Comparison of ENCODE assay signal across 8 mouse cellular contexts in the genomic region with DNA sequence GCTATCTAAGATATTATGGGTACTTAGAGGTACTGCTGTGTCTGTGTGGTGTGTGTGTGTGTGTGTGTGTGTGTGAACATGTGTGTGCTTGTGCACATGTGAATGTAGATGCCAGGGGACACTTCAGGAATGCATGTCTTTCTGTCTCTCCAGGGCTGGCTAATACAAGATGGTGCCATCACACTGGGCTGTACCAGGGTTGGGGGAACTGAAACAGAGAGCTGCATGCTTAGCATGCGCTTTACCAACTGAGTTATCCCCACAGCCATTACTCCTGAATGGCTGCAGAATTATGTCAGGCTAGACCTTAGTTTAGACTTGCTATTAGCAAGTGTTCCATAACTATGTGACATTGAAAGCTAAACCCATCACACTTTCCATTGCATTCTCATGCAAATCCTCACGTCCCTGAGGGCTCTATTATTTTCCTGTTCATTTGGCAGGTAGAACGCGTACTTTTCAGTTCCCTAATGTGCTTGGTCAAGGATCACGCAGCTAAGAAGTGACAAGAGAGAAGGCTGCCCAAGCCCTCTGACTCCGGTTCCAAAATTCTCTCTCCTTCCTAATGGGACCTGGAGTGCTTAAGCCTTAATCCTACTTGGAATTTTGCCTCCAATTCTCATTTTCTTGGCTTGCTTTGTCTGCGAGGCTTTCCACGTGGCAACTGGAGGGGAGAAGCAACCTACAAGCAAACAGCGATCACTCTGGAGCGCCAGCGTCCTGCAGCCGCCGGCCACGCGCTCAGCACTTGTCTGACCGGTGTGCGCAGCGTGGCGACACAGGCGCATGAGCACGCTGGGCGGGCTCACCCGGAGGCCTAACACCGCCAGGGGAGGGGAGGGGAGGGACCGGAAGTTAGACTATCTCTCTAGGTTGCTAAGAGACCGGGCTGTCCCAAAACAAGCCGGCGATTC. TPM values are rescaled to one million over a fixed set of nuclear protein-coding genes. Genes with fewer than 3 reads are reported as not detected.
DNase-seq lines count a peak whose midpoint lies in the region; ATAC-seq and TF ChIP-seq lines count a peak whose summit lies in the region.

Gene Ttc25 (plus strand): TSS at position 776 of the 914 bp plus-strand sequence.

- H3K4me3 ChIP-seq in bone marrow macrophage, adult 2 months (ENCODE audit: insufficient read depth, low read length) = peak within 1 kb of the TSS; percentile 63
- H3K4me3 ChIP-seq in forebrain, embryonic 12.5 days (replicated peaks) = peak within 1 kb of the TSS; percentile 46
- peak within 1 kb of the TSS; percentile 54 for H3K4me3 ChIP-seq in heart, postnatal 0 days (ENCODE audit: low read depth, low read length)
- peak within 1 kb of the TSS; percentile 62 for H3K4me3 ChIP-seq in liver, embryonic 16.5 days (ENCODE audit: low read depth, low read length)
- peak within 1 kb of the TSS; percentile 48 for H3K4me3 ChIP-seq in neural tube, embryonic 13.5 days
- peak within 1 kb of the TSS; percentile 89 for H3K4me3 ChIP-seq in testis, adult 2 months (ENCODE audit: control insufficient read depth, low read depth, low read length)

- peak; percentile 97 for ATAC-seq in forebrain, embryonic 12.5 days (ENCODE audit: low FRiP score)
- ATAC-seq in heart, postnatal 0 days (ENCODE audit: insufficient read depth, low read depth) = peak; percentile 99
- ATAC-seq in liver, embryonic 16.5 days (ENCODE audit: low read depth) = peak; percentile 98
- ATAC-seq in neural tube, embryonic 13.5 days (ENCODE audit: low read depth) = peak; percentile 94

- peak; percentile 89 for DNase-seq in CD4-positive, CD25-positive, alpha-beta regulatory T cell, adult 2 months (ENCODE audit: low read depth, low spot score)
- peak; percentile 97 for DNase-seq in heart, postnatal 0 days (ENCODE audit: low spot score)
- peak; percentile 88 to 94 for DNase-seq in kidney, postnatal 4 days

- peaks cover 21% of the 10 kb centered on the region; the same call in 1 of the 2 replicates for H3K27me3 ChIP-seq in forebrain, embryonic 12.5 days
- H3K27me3 ChIP-seq in heart, postnatal 0 days (ENCODE audit: control insufficient read depth, insufficient read depth, low read length) = no peaks in the 10 kb centered on the region
- H3K27me3 ChIP-seq in liver, embryonic 16.5 days (ENCODE audit: control insufficient read depth, insufficient read depth, low read depth, low read length) = no peaks in the 10 kb centered on the region
- no peaks in the 10 kb centered on the region for H3K27me3 ChIP-seq in neural tube, embryonic 13.5 days
- no peaks in the 10 kb centered on the region for H3K27me3 ChIP-seq in testis, adult 2 months (ENCODE audit: control insufficient read depth, insufficient read depth, low read length)

- H3K4me1 ChIP-seq in bone marrow macrophage, adult 2 months (ENCODE audit: control insufficient read depth, insufficient read depth, low read length) = peaks cover 39% of the 10 kb centered on the region
- H3K4me1 ChIP-seq in forebrain, embryonic 12.5 days = peaks cover 12% of the 10 kb centered on the region
- 0 out of 2 replicates have a peak, but pooled peaks cover 5% of the 10 kb centered on the region for H3K4me1 ChIP-seq in heart, postnatal 0 days (ENCODE audit: control insufficient read depth, insufficient read depth)
- peaks cover 13% of the 10 kb centered on the region for H3K4me1 ChIP-seq in liver, embryonic 16.5 days (ENCODE audit: control insufficient read depth, low read depth, low read length)
- H3K4me1 ChIP-seq in neural tube, embryonic 13.5 days (replicated peaks) = peaks cover 17% of the 10 kb centered on the region
- peaks cover 7% of the 10 kb centered on the region for H3K4me1 ChIP-seq in testis, adult 2 months (ENCODE audit: control insufficient read depth, insufficient read depth, low read length)

- H3K9me3 ChIP-seq in forebrain, embryonic 12.5 days = no peaks in the 10 kb centered on the region
- H3K9me3 ChIP-seq in heart, postnatal 0 days (replicated peaks; ENCODE audit: control insufficient read depth, low read length) = no peaks in the 10 kb centered on the region
- H3K9me3 ChIP-seq in liver, embryonic 16.5 days (replicated peaks; ENCODE audit: control insufficient read depth, low read length) = no peaks in the 10 kb centered on the region
- no peaks in the 10 kb centered on the region for H3K9me3 ChIP-seq in neural tube, embryonic 13.5 days

- peak; percentile 45; the same call in 1 of the 2 replicates for TF ChIP-seq EP300 in heart, postnatal 0 days (IDR thresholded peaks at IDR 0.05; ENCODE audit: low read depth)

- no peak for TF ChIP-seq CTCF in bone marrow macrophage, adult 2 months (IDR thresholded peaks at IDR 0.05; ENCODE audit: low read depth, low read length)
- peak; percentile 25; the same call in 1 of the 2 replicates for TF ChIP-seq CTCF in heart, postnatal 0 days (IDR thresholded peaks at IDR 0.05; ENCODE audit: low read depth)
- TF ChIP-seq CTCF in testis, adult 2 months (IDR thresholded peaks at IDR 0.05; ENCODE audit: control insufficient read depth, insufficient read depth, insufficient replicate concordance, low read depth, low read length) = 0 out of 2 replicates have a peak, but pooled peaks have one; percentile 7

- H3K36me3 ChIP-seq in forebrain, embryonic 12.5 days (replicated peaks) = no peaks in the 10 kb centered on the region
- H3K36me3 ChIP-seq in heart, postnatal 0 days (replicated peaks; ENCODE audit: control insufficient read depth, insufficient read depth, low read length) = no peaks in the 10 kb centered on the region
- no peaks in the 10 kb centered on the region for H3K36me3 ChIP-seq in liver, embryonic 16.5 days (ENCODE audit: control insufficient read depth, insufficient read depth)
- no peaks in the 10 kb centered on the region for H3K36me3 ChIP-seq in neural tube, embryonic 13.5 days
- no peaks in the 10 kb centered on the region for H3K36me3 ChIP-seq in testis, adult 2 months (ENCODE audit: control insufficient read depth, insufficient read depth, low read length)

- peak; percentile 78; the same call in 1 of the 2 replicates for TF ChIP-seq POLR2A in bone marrow macrophage, adult 2 months (IDR thresholded peaks at IDR 0.05; ENCODE audit: borderline replicate concordance, low read depth, low read length)
- TF ChIP-seq POLR2A in testis, adult 2 months (IDR thresholded peaks at IDR 0.05; ENCODE audit: control insufficient read depth, low read depth, low read length) = peak; percentile 84

- peak within 1 kb of the TSS; percentile 67 for H3K4me2 ChIP-seq in forebrain, embryonic 12.5 days
- H3K4me2 ChIP-seq in heart, postnatal 0 days (ENCODE audit: low read depth, low read length) = peak within 1 kb of the TSS; percentile 70
- peak within 1 kb of the TSS; percentile 79 for H3K4me2 ChIP-seq in liver, embryonic 16.5 days (ENCODE audit: low read depth, low read length)
- H3K4me2 ChIP-seq in neural tube, embryonic 13.5 days = peak within 1 kb of the TSS; percentile 81

- 4% methylated on average over 28 of the region's 28 CpGs for WGBS in forebrain, embryonic 12.5 days
- WGBS in heart, postnatal 0 days = 5% methylated on average over 26 of the region's 28 CpGs
- 7% methylated on average over 28 of the region's 28 CpGs for WGBS in liver, embryonic 16.5 days (ENCODE audit: insufficient replicate concordance)
- 5% methylated on average over 28 of the region's 28 CpGs for WGBS in neural tube, embryonic 13.5 days

- H3K9ac ChIP-seq in forebrain, embryonic 12.5 days = peak within 1 kb of the TSS; percentile 50
- peak within 1 kb of the TSS; percentile 44; the same call in 1 of the 2 replicates for H3K9ac ChIP-seq in heart, postnatal 0 days (replicated peaks; ENCODE audit: low read depth, low read length)
- peak within 1 kb of the TSS; percentile 48; the same call in 1 of the 2 replicates for H3K9ac ChIP-seq in liver, embryonic 16.5 days (ENCODE audit: low read depth, low read length)
- peak within 1 kb of the TSS; percentile 68 for H3K9ac ChIP-seq in neural tube, embryonic 13.5 days

- peak within 1 kb of the TSS; percentile 69 for H3K27ac ChIP-seq in bone marrow macrophage, adult 2 months (ENCODE audit: insufficient read depth, low read depth, low read length)
- H3K27ac ChIP-seq in forebrain, embryonic 12.5 days = peak within 1 kb of the TSS; percentile 64
- peak within 1 kb of the TSS; percentile 69 for H3K27ac ChIP-seq in heart, postnatal 0 days (ENCODE audit: low read depth)
- peak within 1 kb of the TSS; percentile 45; the same call in 1 of the 2 replicates for H3K27ac ChIP-seq in liver, embryonic 16.5 days (ENCODE audit: low read length)
- H3K27ac ChIP-seq in neural tube, embryonic 13.5 days (replicated peaks) = peak within 1 kb of the TSS; percentile 75
- H3K27ac ChIP-seq in testis, adult 2 months (ENCODE audit: control insufficient read depth, insufficient read depth, low read depth, low read length) = peak within 1 kb of the TSS; percentile 68

RNA-seq across cellular contexts. Expression of gene Ttc25, which starts in this region (rescaled TPM):
- 0.19 and 0.34 TPM in 2 replicates for polyA plus RNA-seq in bone marrow macrophage, adult 2 months (2012; ENCODE audit: insufficient read depth, insufficient read length, missing spikeins)
- polyA plus RNA-seq in forebrain, embryonic 12.5 days (2016; fragmentation: Nextera tagmentation; extraction: Ambion mirVana) = 2.1 and 2.6 TPM in 2 replicates
- 0.23 and 0.39 TPM in 2 replicates for total RNA-seq in heart, postnatal 0 days (2014; rRNA removed; ENCODE audit: low replicate concordance)
- polyA plus RNA-seq in heart, postnatal 0 days (2015; fragmentation: Nextera tagmentation; extraction: Ambion mirVana) = 0.37 TPM in 2 replicates
- polyA plus RNA-seq in liver, embryonic 16.5 days (2015; fragmentation: Nextera tagmentation; extraction: Ambion mirVana) = 0.06 and 0.11 TPM in 2 replicates
- polyA plus RNA-seq in neural tube, embryonic 13.5 days (2015; fragmentation: Nextera tagmentation; extraction: Ambion mirVana) = 2.4 and 2.7 TPM in 2 replicates
- polyA plus RNA-seq in testis, adult 2 months (2012; rRNA removed) = 70.4 and 74.1 TPM in 2 replicates

Comparison
In these comparisons a context has a peak if more than half of its experiments do, and no peak if none do; other contexts are left out.
1. Peak in every context shown above with its lines: DNase-seq, ATAC-seq, H3K4me3 ChIP-seq and H3K27ac ChIP-seq.
2. RNA of gene Ttc25 (polyA plus RNA-seq): 70.4 to 74.1 TPM in testis, adult 2 months; 2.4 to 2.7 TPM in neural tube, embryonic 13.5 days, 2.1 to 2.6 TPM in forebrain, embryonic 12.5 days, 0.37 TPM in heart, postnatal 0 days, 0.19 to 0.34 TPM in bone marrow macrophage, adult 2 months and 0.06 to 0.11 TPM in liver, embryonic 16.5 days; every median in the first group is over 10 times any median in the second.
3. Peak in DNase-seq, ATAC-seq, H3K4me3 ChIP-seq, H3K27ac ChIP-seq, H3K9ac ChIP-seq and H3K4me2 ChIP-seq in heart, postnatal 0 days; RNA of the gene not detected or under 1 TPM.
4. Peak in ATAC-seq, H3K4me3 ChIP-seq, H3K27ac ChIP-seq, H3K9ac ChIP-seq and H3K4me2 ChIP-seq in liver, embryonic 16.5 days; RNA of the gene not detected or under 1 TPM.